Mouse (Mus musculus): ENCODE measurements around the gene Isg15. TPM values are rescaled to one million over a fixed set of nuclear protein-coding genes. Genes with fewer than 3 reads are reported as not detected.

Isg15 gene
- 0.84 and 2.2 TPM in 2 replicates for polyA plus RNA-seq (2015; fragmentation: Nextera tagmentation; extraction: Ambion mirVana)

DNA sequence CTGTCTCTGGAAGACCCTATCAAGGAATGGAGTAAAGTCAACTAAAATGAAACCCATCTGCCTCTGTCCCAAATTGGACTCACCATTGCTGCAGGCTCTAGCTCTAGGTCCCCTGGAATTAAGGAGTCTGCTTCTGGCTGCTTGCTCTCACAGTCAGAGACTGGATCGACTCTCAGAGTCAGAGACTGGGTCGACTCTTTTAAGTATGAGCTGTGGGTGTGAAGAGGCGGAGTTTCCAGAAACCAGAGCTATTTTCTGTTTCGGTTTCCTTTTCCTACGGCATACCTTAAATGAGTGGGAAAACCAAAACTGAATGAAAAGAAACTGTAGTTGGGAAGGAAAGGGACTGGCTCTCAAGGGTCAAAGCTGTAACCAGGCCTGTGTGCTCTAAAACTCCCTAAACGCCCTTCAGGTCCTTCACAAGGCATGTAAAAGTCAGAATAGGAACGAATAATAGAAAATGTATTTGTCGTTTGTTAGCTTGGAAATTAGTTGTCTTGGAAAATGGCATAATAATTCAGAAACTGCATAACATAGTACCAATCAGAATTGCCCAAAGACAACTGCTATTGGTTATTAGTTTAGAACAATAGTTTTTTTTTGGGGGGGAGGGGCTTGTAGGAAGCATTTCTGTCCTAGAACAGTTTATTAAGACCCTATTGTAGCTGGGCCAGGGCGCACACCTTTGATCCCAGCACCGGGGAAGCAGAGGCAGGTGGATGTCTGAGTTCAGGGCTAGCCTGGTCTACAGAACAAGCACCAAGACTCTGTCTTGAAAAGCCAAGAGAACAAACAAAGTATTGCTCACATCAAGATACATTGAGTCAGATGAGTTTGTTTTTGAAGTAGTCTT lies at the start of gene Isg15:
Gene Isg15 (minus strand): TSS at position 196 of the 853 bp plus-strand sequence.
- WGBS, result 64% methylated on average over 10 of the region's 10 CpGs
- Histone ChIP-seq H3K27ac (replicated peaks) (no peak within 1 kb of the TSS), H3K4me3 (no peak within 1 kb of the TSS), H3K9ac (no peak within 1 kb of the TSS), H3K27me3 (peaks cover 26% of the 10 kb centered on the region; the same call in 1 of the 2 replicates), H3K9me3 (no peaks in the 10 kb centered on the region), H3K4me1 (replicated peaks) (peaks cover 37% of the 10 kb centered on the region), H3K4me2 (no peak within 1 kb of the TSS), H3K36me3 (no peaks in the 10 kb centered on the region)
- ATAC-seq (ENCODE audit: low read depth), result no peak

DNA sequence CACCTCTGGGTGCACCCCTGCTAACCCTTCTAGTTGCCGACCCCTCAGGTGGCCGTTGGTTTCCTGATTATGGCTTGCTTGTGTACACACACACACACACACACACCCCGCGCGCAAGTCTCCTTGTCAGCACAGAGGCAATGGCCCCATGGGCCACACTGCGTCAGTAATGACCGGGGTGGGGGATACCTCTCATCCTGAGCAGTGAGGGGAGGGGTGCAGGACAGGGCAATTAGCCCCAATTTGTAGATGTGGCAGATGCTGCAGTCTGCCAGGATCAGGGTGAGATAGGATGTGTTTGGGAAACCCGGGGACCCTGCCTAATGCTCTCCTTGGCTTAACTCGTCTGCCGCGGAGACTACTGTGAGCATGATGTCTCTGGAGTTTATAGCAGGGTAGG lies 48.9 kb upstream of the Isg15 start:
- H3K4me3 ChIP-seq, result no peak overlapping the region
- H3K9me3 ChIP-seq, result no peaks in the 10 kb centered on the region
- H3K9ac ChIP-seq, result no peak overlapping the region
- ATAC-seq (ENCODE audit: low read depth), result no peak
- H3K27ac ChIP-seq (replicated peaks), result no peak overlapping the region
- WGBS, result 66% methylated on average over 11 of the region's 11 CpGs
- H3K4me2 ChIP-seq, result no peak overlapping the region
- H3K27me3 ChIP-seq, result peaks cover 19% of the 10 kb centered on the region
- peaks cover 49% of the 10 kb centered on the region for H3K36me3 ChIP-seq
- H3K4me1 ChIP-seq (replicated peaks), result peaks cover 17% of the 10 kb centered on the region

DNA sequence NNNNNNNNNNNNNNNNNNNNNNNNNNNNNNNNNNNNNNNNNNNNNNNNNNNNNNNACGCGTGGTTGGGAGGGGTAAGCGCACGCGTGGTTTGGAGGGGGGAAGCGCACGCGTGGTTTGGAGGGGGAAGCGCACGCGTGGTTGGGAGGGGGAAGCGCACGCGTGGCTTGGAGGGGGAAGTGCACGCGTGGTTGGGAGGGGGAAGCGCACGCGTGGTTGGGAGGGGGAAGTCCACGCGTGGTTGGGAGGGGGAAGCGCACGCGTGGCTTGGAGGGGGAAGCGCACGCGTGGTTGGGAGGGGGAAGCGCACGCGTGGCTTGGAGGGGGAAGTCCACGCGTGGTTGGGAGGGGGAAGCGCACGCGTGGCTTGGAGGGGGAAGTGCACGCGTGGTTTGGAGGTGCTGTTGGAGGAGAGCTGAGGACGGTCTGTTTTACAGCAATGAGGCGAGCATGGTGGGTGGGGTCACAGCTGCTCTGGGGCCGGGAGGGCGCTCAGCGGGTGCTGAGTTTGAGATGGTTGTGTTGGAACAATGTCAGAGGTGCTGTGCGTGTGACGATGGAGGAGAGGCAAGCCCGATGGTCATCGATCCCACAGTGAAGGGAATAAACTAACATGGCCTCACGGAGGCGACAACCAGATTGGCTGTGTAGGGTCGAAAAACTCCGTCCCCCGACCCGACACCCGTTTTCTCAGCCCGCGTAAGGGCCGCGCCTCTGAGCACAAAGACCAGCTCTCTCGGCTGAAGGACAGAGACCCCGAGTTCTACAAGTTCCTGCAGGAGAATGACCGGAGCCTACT lies 36.2 kb upstream of the Isg15 start:
- Histone ChIP-seq H3K4me3 (peak overlapping the region; percentile 90), H3K27me3 (no peaks in the 10 kb centered on the region), H3K4me2 (peak overlapping the region; percentile 95), H3K9ac (peak overlapping the region; percentile 54; the same call in 1 of the 2 replicates), H3K27ac (replicated peaks) (0 out of 2 replicates have a peak overlapping the region, but pooled peaks have one; percentile 42), H3K4me1 (replicated peaks) (peaks cover 28% of the 10 kb centered on the region), H3K9me3 (no peaks in the 10 kb centered on the region), H3K36me3 (peaks cover 60% of the 10 kb centered on the region)
- no peak for ATAC-seq (ENCODE audit: low read depth)
- 21% methylated on average over 55 of the region's 60 CpGs for WGBS

DNA sequence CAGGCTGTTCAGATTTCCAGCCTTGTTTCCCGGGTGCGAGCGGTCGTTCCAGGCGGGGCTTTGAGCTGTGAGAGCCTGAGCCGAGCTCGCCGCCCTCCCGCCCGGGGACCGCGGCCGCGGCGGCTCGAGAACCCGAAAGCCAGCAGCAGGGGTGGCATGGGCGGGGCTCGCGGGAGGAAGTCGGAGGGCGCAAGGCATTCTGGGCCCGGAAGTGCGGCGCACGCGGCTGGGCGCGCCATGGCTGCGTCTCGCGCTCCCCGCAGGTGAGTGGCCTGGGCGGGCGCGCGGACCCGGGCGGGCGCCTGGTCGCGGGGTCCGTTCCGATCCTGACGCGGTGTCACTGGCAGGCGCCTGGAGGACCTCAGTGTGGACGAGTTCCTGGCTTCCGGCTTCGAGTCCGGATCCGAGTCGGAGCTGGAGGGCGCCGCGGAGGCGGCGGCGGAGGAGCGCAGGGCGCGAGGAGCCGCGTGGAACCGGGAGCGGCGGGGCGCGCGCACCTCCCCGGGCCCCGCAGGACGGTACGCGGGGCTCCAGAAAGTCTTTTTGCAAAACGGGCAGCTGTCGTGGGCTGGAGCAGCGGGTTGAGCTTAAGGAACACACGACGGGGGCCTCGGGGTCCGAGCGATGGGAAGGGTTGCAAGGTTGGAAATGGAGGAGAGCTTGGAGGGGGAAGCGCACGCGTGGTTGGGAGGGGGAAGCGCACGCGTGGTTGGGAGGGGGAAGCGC lies 35.4 kb upstream of the Isg15 start, which contains the start of gene Noc2l:
Gene Noc2l (plus strand): TSS at position 203 of the 726 bp plus-strand sequence.
- Histone ChIP-seq H3K27ac (replicated peaks) (peak within 1 kb of the TSS; percentile 94), H3K9me3 (no peaks in the 10 kb centered on the region), H3K27me3 (no peaks in the 10 kb centered on the region), H3K4me1 (replicated peaks) (peaks cover 28% of the 10 kb centered on the region), H3K4me2 (peak within 1 kb of the TSS; percentile 95), H3K9ac (peak within 1 kb of the TSS; percentile 86), H3K4me3 (peak within 1 kb of the TSS; percentile 90), H3K36me3 (peaks cover 60% of the 10 kb centered on the region)
- ATAC-seq (ENCODE audit: low read depth), result peak; percentile 88
- under 1% methylated on average over 90 of the region's 90 CpGs for WGBS

DNA sequence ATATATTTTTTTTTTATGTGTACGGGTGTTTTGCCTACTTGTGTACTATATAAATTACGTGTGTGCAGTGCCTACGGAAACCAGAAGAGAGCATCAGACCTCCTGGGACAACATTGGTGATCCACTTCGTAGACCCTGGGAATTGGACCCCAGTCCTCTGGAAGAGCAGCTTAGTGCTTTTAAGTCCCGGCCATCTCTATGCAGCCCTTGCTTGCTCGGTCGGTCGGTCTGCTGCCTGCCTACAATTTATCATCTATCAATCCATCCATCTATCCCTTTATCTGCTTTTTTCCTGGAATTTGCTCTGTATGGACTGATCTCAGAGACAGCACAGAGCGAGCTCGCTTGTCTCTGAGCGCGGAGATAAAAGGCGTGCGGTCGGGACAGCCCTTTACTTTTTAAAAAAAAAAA lies 34.7 kb upstream of the Isg15 start:
- Histone ChIP-seq H3K4me1 (replicated peaks) (peaks cover 28% of the 10 kb centered on the region), H3K4me2 (peak overlapping the region; percentile 95), H3K27ac (replicated peaks) (peak overlapping the region; percentile 94), H3K27me3 (no peaks in the 10 kb centered on the region), H3K36me3 (peaks cover 60% of the 10 kb centered on the region), H3K9ac (peak overlapping the region; percentile 79), H3K9me3 (no peaks in the 10 kb centered on the region), H3K4me3 (peak overlapping the region; percentile 90)
- under 1% methylated on average over 15 of the region's 15 CpGs for WGBS
- ATAC-seq (ENCODE audit: low read depth), result peak; percentile 44

DNA sequence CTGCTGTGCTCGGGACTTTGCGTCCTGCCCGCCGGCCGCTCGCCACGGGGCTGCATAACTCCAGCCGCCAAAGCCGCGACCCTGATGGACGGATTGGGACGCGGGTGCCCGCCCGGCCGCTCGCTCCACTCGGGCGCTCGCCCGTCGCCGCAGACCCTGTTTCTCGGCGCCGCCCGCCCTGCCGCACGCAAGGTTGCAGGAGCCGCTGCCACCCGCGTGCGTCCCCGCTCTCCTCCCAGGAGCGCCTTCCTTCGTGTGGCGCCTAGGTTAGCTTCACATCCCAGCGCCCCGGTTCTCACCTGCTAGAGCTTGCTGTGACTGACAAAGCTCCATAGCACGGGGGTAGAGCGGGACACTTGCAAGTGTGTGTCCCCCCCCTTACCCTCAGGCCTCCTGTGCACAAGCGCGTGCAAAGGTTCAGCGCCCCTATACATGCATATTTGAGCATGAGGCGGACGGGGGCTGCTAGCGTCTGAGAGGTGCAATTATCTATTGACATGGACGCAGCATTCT lies 34.1 kb upstream of the Isg15 start, which contains the start of gene Plekhn1:
Gene Plekhn1 (minus strand): TSS at position 157 of the 513 bp plus-strand sequence.
- H3K9me3 ChIP-seq, result no peaks in the 10 kb centered on the region
- H3K27me3 ChIP-seq, result no peaks in the 10 kb centered on the region
- H3K4me3 ChIP-seq, result peak within 1 kb of the TSS; percentile 90
- peaks cover 28% of the 10 kb centered on the region for H3K4me1 ChIP-seq (replicated peaks)
- H3K36me3 ChIP-seq, result peaks cover 60% of the 10 kb centered on the region
- H3K4me2 ChIP-seq, result peak within 1 kb of the TSS; percentile 95
- ATAC-seq (ENCODE audit: low read depth), result peak; percentile 45
- H3K27ac ChIP-seq (replicated peaks), result peak within 1 kb of the TSS; percentile 94
- WGBS, result under 1% methylated on average over 41 of the region's 48 CpGs
- H3K9ac ChIP-seq, result peak within 1 kb of the TSS; percentile 86

DNA sequence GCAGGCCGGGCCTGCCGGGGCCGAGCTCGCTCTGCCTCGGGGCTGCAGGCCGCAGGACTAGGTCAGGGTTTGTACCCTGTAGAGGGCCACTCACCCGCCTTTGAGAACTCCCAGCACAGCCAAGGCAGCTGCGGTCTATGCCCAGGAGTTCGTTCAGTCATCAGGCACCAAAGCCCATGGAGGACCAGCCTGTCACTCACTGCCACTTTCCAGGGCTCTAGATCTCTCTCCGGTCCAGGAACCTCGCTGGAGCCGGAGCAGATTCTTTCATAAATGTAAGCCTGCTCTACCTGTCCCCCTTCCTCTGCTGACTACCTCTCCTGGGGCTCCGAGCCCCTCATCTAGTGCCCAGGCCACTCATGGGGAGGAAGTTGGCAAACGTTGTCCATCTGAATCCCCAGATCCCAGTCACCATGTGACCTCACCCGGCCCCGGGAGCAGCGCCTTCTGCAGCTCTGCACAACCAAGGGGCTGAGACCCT lies 33.4 kb upstream of the Isg15 start:
- peak; percentile 32; the same call in 1 of the 2 replicates for ATAC-seq (ENCODE audit: low read depth)

DNA sequence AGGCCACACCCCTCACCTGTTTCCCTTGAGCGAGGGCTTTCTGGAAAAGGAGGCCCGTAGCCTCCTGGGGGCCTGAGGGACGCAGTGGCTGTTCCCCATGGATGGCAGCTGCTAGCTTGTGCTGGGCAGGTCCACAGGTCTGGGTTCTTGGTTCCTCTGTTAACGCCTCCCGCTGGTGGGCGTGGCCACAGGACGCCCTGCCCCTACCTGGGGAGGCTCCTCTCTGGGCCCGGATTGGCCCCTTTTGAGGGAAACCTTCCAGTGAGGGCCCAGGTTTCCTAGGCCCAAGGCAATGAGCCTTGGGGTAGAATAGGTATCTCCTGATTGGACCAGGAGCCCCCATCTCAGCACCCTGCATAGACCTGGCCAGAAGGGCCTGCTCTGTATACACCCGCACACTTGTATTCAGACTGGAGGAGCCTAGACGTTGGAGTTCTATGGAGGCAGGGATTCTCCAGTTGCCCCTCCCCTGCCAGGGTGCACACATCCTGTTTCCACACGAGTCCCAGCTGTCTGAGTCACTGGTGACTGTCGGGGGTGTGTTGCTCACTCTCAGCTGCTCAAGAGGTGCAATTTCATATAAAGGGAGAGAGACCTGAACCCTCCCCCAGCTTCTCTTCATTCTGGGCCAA lies 27.9 kb upstream of the Isg15 start:
- peak overlapping the region; percentile 31; the same call in 1 of the 2 replicates for H3K9ac ChIP-seq
- peaks cover 53% of the 10 kb centered on the region for H3K36me3 ChIP-seq
- H3K4me3 ChIP-seq, result no peak overlapping the region
- no peaks in the 10 kb centered on the region for H3K27me3 ChIP-seq
- H3K4me1 ChIP-seq (replicated peaks), result peaks cover 17% of the 10 kb centered on the region
- no peak overlapping the region for H3K27ac ChIP-seq (replicated peaks)
- no peaks in the 10 kb centered on the region for H3K9me3 ChIP-seq
- H3K4me2 ChIP-seq, result no peak overlapping the region; the same call in 1 of the 2 replicates
- 21% methylated on average over 12 of the region's 12 CpGs for WGBS
- ATAC-seq (ENCODE audit: low read depth), result no peak

More for the DNA sequence above, 33.4 kb upstream of the Isg15 start:
- no peaks in the 10 kb centered on the region for H3K9me3 ChIP-seq
- peak overlapping the region; percentile 89 for H3K27ac ChIP-seq (replicated peaks)
- peaks cover 60% of the 10 kb centered on the region for H3K36me3 ChIP-seq
- WGBS, result 1% methylated on average over 17 of the region's 17 CpGs
- H3K4me2 ChIP-seq, result peak overlapping the region; percentile 95
- H3K4me3 ChIP-seq, result peak overlapping the region; percentile 90
- H3K9ac ChIP-seq, result peak overlapping the region; percentile 86
- no peaks in the 10 kb centered on the region for H3K27me3 ChIP-seq
- peaks cover 28% of the 10 kb centered on the region for H3K4me1 ChIP-seq (replicated peaks)

DNA sequence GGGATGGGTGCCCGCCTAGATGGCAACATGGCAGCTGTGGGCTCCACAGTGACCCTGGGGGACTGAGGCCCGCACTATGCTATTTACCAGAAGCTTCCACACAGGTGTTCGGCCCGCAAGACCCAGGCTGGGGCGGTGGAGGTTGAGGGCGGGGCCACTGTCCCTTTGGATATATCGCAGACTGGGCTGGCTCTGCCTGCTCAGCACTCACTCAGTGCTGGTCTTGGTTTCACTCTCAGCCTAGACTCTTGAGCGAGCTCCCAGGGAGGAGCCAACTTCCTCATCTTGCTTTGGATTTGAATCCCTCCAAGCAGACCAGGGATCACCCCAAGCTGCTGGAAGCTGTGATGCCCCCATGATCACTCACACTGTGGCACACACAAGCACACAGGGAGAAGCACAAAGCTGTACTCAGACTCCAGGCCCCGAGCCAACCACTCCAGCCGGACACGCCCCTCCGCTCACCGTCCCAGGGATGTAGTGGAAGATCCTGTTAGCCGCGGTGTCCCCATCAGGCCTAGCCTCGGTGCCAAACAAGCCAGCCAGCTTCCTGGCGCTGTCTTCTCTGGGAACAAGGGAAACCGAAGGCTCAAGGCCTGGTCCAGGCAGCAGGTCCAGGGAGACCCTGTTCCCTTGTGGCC lies 27.3 kb upstream of the Isg15 start:
- H3K9ac ChIP-seq, result peak overlapping the region; percentile 31; the same call in 1 of the 2 replicates
- no peaks in the 10 kb centered on the region for H3K27me3 ChIP-seq
- ATAC-seq (ENCODE audit: low read depth), result no peak
- H3K36me3 ChIP-seq, result peaks cover 52% of the 10 kb centered on the region
- 41% methylated on average over 18 of the region's 18 CpGs for WGBS
- no peaks in the 10 kb centered on the region for H3K9me3 ChIP-seq
- no peak overlapping the region for H3K27ac ChIP-seq (replicated peaks)
- no peak overlapping the region; the same call in 1 of the 2 replicates for H3K4me2 ChIP-seq
- H3K4me3 ChIP-seq, result no peak overlapping the region
- peaks cover 11% of the 10 kb centered on the region for H3K4me1 ChIP-seq (replicated peaks)

DNA sequence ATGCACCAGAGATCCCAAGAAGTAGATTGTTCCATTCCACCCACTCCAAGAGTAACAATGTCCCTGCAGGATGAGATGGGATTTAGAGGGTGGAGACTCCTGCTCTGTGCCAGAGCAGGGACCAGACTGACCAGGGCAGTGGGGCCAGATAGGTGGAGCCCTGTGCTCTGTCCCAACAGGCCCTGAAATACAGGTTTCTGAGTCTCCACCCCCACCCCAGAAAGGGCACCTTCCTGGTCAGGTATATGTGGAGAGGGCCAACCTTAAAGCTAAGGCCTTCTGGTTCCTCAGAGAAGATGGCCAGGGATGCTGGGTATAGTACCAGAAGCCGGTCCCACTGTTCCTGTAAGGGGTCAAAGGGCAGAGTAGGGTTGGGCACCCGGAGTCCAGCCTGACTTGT lies 23.7 kb upstream of the Isg15 start:
- H3K4me2 ChIP-seq, result no peak overlapping the region
- no peak for ATAC-seq (ENCODE audit: low read depth)
- no peak overlapping the region for H3K4me3 ChIP-seq
- H3K27me3 ChIP-seq, result no peaks in the 10 kb centered on the region
- no peak overlapping the region for H3K27ac ChIP-seq (replicated peaks)
- peaks cover 41% of the 10 kb centered on the region for H3K36me3 ChIP-seq
- peaks cover 9% of the 10 kb centered on the region for H3K4me1 ChIP-seq (replicated peaks)
- no peak overlapping the region for H3K9ac ChIP-seq
- WGBS, result 82% methylated on average over 2 of the region's 2 CpGs
- no peaks in the 10 kb centered on the region for H3K9me3 ChIP-seq

Measured in neural tube, embryonic 13.5 days (tissue).